Mouse (Mus musculus): Measurements from ENCODE around the gene Cmtr1.

Cmtr1 gene

DNA sequence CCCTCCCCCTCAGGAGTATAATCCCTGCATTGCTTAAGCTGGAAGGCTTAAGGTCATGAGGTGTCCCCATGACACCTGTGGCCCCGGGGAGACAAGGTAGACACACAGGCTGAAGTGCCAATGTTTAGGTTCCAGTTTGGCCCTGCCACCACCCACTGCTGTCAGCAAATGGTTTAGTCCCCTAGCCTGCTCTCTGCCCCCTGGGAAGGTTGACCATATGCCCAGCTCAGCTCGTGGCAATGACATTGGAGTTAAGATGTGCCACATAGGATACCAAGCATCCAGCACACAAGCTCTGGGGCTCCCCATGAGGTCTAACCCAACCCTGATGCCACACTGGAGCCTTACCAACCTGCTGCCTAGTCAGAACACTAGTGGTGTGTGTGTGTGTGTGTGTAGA, 72.1 kb downstream of the Cmtr1 start:
- DNase-seq (ENCODE audit: low spot score in 2 of 2), result no peak

DNA sequence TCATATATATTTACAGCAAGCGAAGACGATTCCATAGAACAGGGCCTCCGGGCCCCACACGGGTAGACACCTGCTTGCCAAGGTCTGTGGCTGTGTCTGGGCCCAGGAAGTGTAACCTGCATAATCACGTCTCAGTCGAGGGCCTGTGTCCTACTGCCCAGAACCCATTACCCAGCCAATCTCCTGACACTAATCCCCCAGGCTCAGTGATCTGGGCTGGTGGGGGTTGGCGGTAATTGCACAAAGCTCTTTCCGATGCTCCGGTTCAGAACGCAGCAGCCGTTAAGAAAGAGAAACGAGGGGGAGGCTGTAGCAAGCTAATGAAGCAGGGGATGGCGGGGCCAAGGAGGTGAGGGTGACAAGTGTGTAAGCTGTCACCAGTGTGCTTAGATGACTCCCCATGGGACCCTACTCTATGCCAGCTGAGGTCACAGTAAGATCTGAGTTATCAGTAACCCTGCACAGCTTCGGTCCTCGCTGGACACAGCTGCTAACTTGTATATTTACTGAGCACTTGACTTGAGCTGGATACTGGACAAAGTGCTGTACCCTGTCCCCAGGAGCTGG, 76.1 kb downstream of the Cmtr1 start:
- DNase-seq (ENCODE audit: low spot score in 2 of 2), result no peak

DNA sequence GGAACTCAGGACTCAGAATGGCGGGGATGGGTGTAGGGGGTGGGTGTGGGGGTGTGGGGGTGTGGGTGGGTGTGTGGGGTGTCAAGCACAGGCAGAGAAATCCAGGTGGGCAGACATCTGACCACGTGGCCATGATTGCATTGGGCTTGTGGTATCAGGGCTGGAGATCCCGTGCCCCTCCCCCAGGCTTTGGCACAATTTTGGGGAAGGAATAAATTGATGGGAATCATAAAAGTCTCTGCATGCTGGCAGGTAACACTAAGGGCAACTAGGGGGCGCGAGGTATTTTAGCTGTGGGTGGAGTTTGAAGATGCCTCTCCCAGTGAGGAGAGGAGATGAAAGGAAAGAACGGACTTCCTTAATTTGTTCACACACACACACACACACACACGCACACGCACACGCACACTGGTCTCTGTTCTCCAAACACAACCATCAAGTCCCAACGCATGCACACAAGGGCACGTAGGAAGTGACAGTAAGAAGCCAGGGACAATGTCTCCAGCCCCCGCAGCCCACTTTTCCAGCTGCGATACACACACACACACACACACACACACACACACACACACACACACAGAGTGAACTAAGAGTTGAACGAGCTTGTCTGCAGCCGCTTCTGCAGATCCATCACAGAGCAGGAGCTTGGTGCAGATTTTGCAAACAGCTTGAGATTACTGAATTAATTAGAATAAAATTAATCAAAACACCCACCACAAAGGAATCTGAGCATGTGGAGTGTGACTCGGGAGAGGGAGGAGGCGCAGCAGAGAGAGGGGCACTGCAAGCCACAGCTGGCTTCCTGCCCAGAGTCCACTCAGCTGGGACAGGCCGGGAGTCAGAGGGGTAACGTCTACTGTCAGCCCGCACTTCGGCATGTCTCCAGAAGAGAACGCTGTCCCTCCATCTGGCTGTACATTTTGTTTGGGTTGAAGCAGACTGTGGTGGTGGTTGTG, 77.7 kb downstream of the Cmtr1 start:
- DNase-seq (ENCODE audit: low spot score in 2 of 2), result peak; percentile 19 to 30

DNA sequence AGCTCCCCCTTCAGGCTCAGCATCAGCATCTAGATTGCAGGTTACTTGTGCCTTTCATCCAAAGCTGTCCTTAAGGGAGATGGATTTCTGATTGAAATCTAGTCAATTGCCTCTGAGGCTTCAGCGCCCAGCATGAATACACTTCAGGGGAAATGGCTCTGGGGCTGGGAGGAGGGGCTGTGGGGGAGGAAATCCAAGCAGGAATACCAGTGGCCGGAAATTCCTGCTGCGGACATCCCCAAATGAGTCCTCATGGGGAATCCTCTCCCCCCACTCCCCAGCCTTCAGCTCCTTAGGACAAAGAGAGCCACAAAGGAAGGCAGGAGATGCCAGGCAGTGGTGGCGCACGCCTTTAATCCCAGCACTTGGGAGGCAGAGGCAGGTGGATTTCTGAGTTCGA, 87.1 kb downstream of the Cmtr1 start:
- no peak for DNase-seq (ENCODE audit: low spot score in 2 of 2)

DNA sequence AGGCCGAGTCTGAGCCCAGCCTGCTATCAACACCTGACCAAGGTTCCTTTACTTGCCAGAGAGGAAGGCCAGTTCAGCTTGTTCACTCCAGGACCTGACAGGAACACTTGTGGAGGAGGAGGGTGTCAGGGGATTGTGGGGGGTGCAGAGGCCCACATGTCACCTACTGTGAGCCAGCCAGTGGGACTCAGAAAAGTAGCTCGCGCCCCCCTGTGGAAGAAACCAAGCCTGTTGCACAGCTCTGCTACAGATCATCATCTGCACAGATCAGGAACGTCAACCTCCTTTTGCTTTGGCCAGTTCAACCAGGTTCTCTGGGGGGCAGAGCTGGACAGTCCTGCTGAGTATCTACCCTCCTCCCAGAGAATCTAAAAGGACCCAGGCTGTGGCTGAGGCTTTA, 94.1 kb downstream of the Cmtr1 start:
- no peak for DNase-seq (ENCODE audit: low spot score in 2 of 2)
